Comparison of ENCODE assay signal across 8 mouse cellular contexts in the genomic region with DNA sequence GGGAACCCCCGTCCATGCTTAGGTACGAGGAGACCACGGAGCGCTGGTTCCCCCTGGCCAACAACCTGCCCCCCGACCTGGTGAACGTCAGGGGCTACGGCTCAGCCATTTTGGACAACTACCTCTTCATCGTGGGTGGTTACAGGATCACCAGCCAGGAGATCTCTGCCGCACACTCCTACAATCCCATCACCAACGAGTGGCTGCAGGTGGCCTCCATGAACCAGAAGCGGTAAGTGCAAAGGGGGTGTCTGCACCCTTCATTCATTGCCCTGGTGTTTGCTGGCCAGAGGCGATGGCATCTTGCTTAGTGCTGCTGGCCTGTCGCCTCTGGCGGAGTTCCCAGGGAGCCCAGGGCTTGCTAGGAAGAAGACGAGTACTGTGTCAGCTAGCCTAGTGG. TPM values are rescaled to one million over a fixed set of nuclear protein-coding genes. Genes with fewer than 3 reads are reported as not detected.
DNase-seq lines count a peak whose midpoint lies in the region; ATAC-seq and TF ChIP-seq lines count a peak whose summit lies in the region.

No protein-coding gene starts in this region.

- H3K4me1 ChIP-seq in thymus, adult 2 months (replicated peaks; ENCODE audit: control insufficient read depth, insufficient read depth, low read length): peaks cover 13% of the 10 kb centered on the region
- H3K4me1 ChIP-seq in hindbrain, postnatal 0 days (ENCODE audit: insufficient read depth, low read length): peaks cover 18% of the 10 kb centered on the region; the same call in 1 of the 2 replicates
- H3K4me1 ChIP-seq in midbrain, embryonic 11.5 days (ENCODE audit: control insufficient read depth, insufficient read depth, low read length): peaks cover 8% of the 10 kb centered on the region
- H3K4me1 ChIP-seq in stomach, embryonic 16.5 days (ENCODE audit: control insufficient read depth, insufficient read depth, low read length): peaks cover 11% of the 10 kb centered on the region

- H3K36me3 ChIP-seq in thymus, adult 2 months (ENCODE audit: control insufficient read depth, insufficient read depth, low read length): peaks cover 5% of the 10 kb centered on the region; the same call in 1 of the 2 replicates
- H3K36me3 ChIP-seq in hindbrain, postnatal 0 days (ENCODE audit: insufficient read depth, low read length): no peaks in the 10 kb centered on the region
- no peaks in the 10 kb centered on the region for H3K36me3 ChIP-seq in midbrain, embryonic 11.5 days (ENCODE audit: control insufficient read depth, insufficient read depth, low read length)
- H3K36me3 ChIP-seq in stomach, embryonic 16.5 days (ENCODE audit: control insufficient read depth, insufficient read depth, low read length): no peaks in the 10 kb centered on the region

- intact Hi-C loops in left cerebral cortex, postnatal 36 days (cut with DNase I): loop anchor here (5.0 kb wide), 2 partner anchors 50 to 385 kb away; partner anchors contain the start of genes Ccdc91 and Mrps35

- no peaks in the 10 kb centered on the region for H3K9me3 ChIP-seq in hindbrain, postnatal 0 days (ENCODE audit: low read length)
- no peaks in the 10 kb centered on the region for H3K9me3 ChIP-seq in midbrain, embryonic 11.5 days (ENCODE audit: control insufficient read depth, low read length)
- no peaks in the 10 kb centered on the region for H3K9me3 ChIP-seq in stomach, embryonic 16.5 days (replicated peaks; ENCODE audit: control insufficient read depth, low read length)

- DNase-seq in thymus, adult 2 months: no peak
- no peak for DNase-seq in thymus, postnatal 0 days (ENCODE audit: low spot score)
- peak; percentile 35 for DNase-seq in embryo, embryonic 10 days (ENCODE audit: low spot score)
- peak; percentile 76 for DNase-seq in gastrocnemius, postnatal 10 days
- peak; percentile 70 for DNase-seq in hindbrain, postnatal 0 days (ENCODE audit: low spot score)
- peak; percentile 60 to 63 for DNase-seq in left cerebral cortex, postnatal 36 days (ENCODE audit: low spot score in 2 of 2)
- DNase-seq in midbrain, embryonic 11.5 days (ENCODE audit: low spot score, missing footprints): peak; percentile 96

- H3K4me3 ChIP-seq in thymus, adult 2 months (ENCODE audit: control insufficient read depth, insufficient read depth, low read length): peak overlapping the region; percentile 89
- H3K4me3 ChIP-seq in hindbrain, postnatal 0 days (ENCODE audit: low read length): peak overlapping the region; percentile 67
- peak overlapping the region; percentile 71 for H3K4me3 ChIP-seq in midbrain, embryonic 11.5 days (ENCODE audit: low read depth, low read length)
- H3K4me3 ChIP-seq in stomach, embryonic 16.5 days (replicated peaks; ENCODE audit: low read length): peak overlapping the region; percentile 66

- H3K9ac ChIP-seq in hindbrain, postnatal 0 days (replicated peaks; ENCODE audit: low read length): peak overlapping the region; percentile 87
- peak overlapping the region; percentile 92 for H3K9ac ChIP-seq in midbrain, embryonic 11.5 days (ENCODE audit: low read length)
- H3K9ac ChIP-seq in stomach, embryonic 16.5 days (ENCODE audit: low read length): peak overlapping the region; percentile 87

- H3K4me2 ChIP-seq in hindbrain, postnatal 0 days (ENCODE audit: low read depth, low read length): peak overlapping the region; percentile 82
- peak overlapping the region; percentile 98 for H3K4me2 ChIP-seq in midbrain, embryonic 11.5 days
- peak overlapping the region; percentile 93 for H3K4me2 ChIP-seq in stomach, embryonic 16.5 days (ENCODE audit: low read depth, low read length)

- H3K27me3 ChIP-seq in thymus, adult 2 months (ENCODE audit: control insufficient read depth, insufficient read depth, low read length): no peaks in the 10 kb centered on the region
- no peaks in the 10 kb centered on the region for H3K27me3 ChIP-seq in hindbrain, postnatal 0 days (ENCODE audit: insufficient read depth, low read length)
- no peaks in the 10 kb centered on the region for H3K27me3 ChIP-seq in midbrain, embryonic 11.5 days (ENCODE audit: control insufficient read depth, insufficient read depth, low read length)
- no peaks in the 10 kb centered on the region for H3K27me3 ChIP-seq in stomach, embryonic 16.5 days (ENCODE audit: control insufficient read depth, insufficient read depth, low read length)

- 2% methylated on average over 15 of the region's 15 CpGs for WGBS in thymus, adult 2 months
- 0% methylated on average over 15 of the region's 15 CpGs for WGBS in hindbrain, postnatal 0 days
- 4% methylated on average over 15 of the region's 15 CpGs for WGBS in midbrain, embryonic 11.5 days
- 2% methylated on average over 15 of the region's 15 CpGs for WGBS in stomach, embryonic 16.5 days

- no peak for TF ChIP-seq POLR2A in thymus, adult 2 months (IDR thresholded peaks at IDR 0.05; ENCODE audit: control insufficient read depth, extremely low read depth, insufficient read depth, low read length, poor library complexity)

- no peak for TF ChIP-seq CTCF in thymus, adult 2 months (IDR thresholded peaks at IDR 0.05; ENCODE audit: borderline replicate concordance, control insufficient read depth, extremely low read depth, insufficient read depth, low read length, poor library complexity)
- TF ChIP-seq CTCF in hindbrain, postnatal 0 days (IDR thresholded peaks at IDR 0.05; ENCODE audit: low read depth): 0 out of 2 replicates have a peak, but pooled peaks have one; percentile 7

- H3K27ac ChIP-seq in thymus, adult 2 months (ENCODE audit: control insufficient read depth, insufficient read depth, low read length): peak overlapping the region; percentile 49
- H3K27ac ChIP-seq in hindbrain, postnatal 0 days: peak overlapping the region; percentile 96
- H3K27ac ChIP-seq in midbrain, embryonic 11.5 days (ENCODE audit: low read depth, low read length): no peak overlapping the region; the same call in 1 of the 2 replicates
- H3K27ac ChIP-seq in stomach, embryonic 16.5 days (ENCODE audit: low read length): peak overlapping the region; percentile 90; the same call in 1 of the 2 replicates

- peak; percentile 21 for ATAC-seq in hindbrain, postnatal 0 days
- peak; percentile 23 for ATAC-seq in midbrain, embryonic 11.5 days (ENCODE audit: low FRiP score)
- 0 out of 2 replicates have a peak, but pooled peaks have one; percentile 1 for ATAC-seq in stomach, embryonic 16.5 days (ENCODE audit: insufficient read depth, low FRiP score)

RNA-seq across cellular contexts. Expression of gene Klhl42, which starts 1.0 kb away (rescaled TPM):
- polyA plus RNA-seq in thymus, adult 2 months (2012; rRNA removed): 27.2 and 33.8 TPM in 2 replicates
- polyA plus RNA-seq in thymus, postnatal 0 days (2015; fragmentation: Nextera tagmentation; extraction: Ambion mirVana): 7.3 and 7.7 TPM in 2 replicates
- total RNA-seq in gastrocnemius, postnatal 10 days (2021): 1 to 10 TPM; 5.4 to 7.5 TPM
- 29.7 and 31.7 TPM in 2 replicates for total RNA-seq in hindbrain, postnatal 0 days (2014; rRNA removed)
- 5.4 and 5.7 TPM in 2 replicates for polyA plus RNA-seq in hindbrain, postnatal 0 days (2015; fragmentation: Nextera tagmentation; extraction: Ambion mirVana)
- 10 to 100 TPM; 20.1 to 22.4 TPM for total RNA-seq in left cerebral cortex, postnatal 36 days (2021)
- 8.6 and 9.3 TPM in 2 replicates for polyA plus RNA-seq in midbrain, embryonic 11.5 days (2014; fragmentation: Nextera tagmentation; extraction: Ambion mirVana)
- 7.1 and 7.9 TPM in 2 replicates for polyA plus RNA-seq in stomach, embryonic 16.5 days (2015; fragmentation: Nextera tagmentation; extraction: Ambion mirVana)

RNA-seq across cellular contexts. Expression of gene Mansc4, which starts 5.3 kb away (rescaled TPM):
- 2.8 and 2.9 TPM in 2 replicates for polyA plus RNA-seq in thymus, adult 2 months (2012; rRNA removed)
- 2.3 and 2.4 TPM in 2 replicates for polyA plus RNA-seq in thymus, postnatal 0 days (2015; fragmentation: Nextera tagmentation; extraction: Ambion mirVana)
- not detected for total RNA-seq in gastrocnemius, postnatal 10 days (2021)
- total RNA-seq in hindbrain, postnatal 0 days (2014; rRNA removed): 0.40 and 1.7 TPM in 2 replicates
- polyA plus RNA-seq in hindbrain, postnatal 0 days (2015; fragmentation: Nextera tagmentation; extraction: Ambion mirVana): 1.4 and 2.0 TPM in 2 replicates
- total RNA-seq in left cerebral cortex, postnatal 36 days (2021): under 1 TPM in 1 of 2 experiments, not detected in 1; 0.30 TPM
- polyA plus RNA-seq in midbrain, embryonic 11.5 days (2014; fragmentation: Nextera tagmentation; extraction: Ambion mirVana): 0.72 and 0.83 TPM in 2 replicates
- 2.6 and 4.1 TPM in 2 replicates for polyA plus RNA-seq in stomach, embryonic 16.5 days (2015; fragmentation: Nextera tagmentation; extraction: Ambion mirVana)

RNA-seq across cellular contexts. Expression of gene Mrps35, which starts 49.6 kb away (rescaled TPM):
- 8.4 and 9.4 TPM in 2 replicates for polyA plus RNA-seq in thymus, adult 2 months (2012; rRNA removed)
- polyA plus RNA-seq in thymus, postnatal 0 days (2015; fragmentation: Nextera tagmentation; extraction: Ambion mirVana): 105 and 111 TPM in 2 replicates
- total RNA-seq in gastrocnemius, postnatal 10 days (2021): 10 to 100 TPM; 68.4 to 70.7 TPM
- 8.3 and 8.7 TPM in 2 replicates for total RNA-seq in hindbrain, postnatal 0 days (2014; rRNA removed)
- 78.5 and 79.9 TPM in 2 replicates for polyA plus RNA-seq in hindbrain, postnatal 0 days (2015; fragmentation: Nextera tagmentation; extraction: Ambion mirVana)
- total RNA-seq in left cerebral cortex, postnatal 36 days (2021): 10 to 100 TPM; 45.2 to 52.9 TPM
- polyA plus RNA-seq in midbrain, embryonic 11.5 days (2014; fragmentation: Nextera tagmentation; extraction: Ambion mirVana): 88.1 and 97.8 TPM in 2 replicates
- 106 and 121 TPM in 2 replicates for polyA plus RNA-seq in stomach, embryonic 16.5 days (2015; fragmentation: Nextera tagmentation; extraction: Ambion mirVana)

RNA-seq across cellular contexts. Expression of gene Rep15, which starts 59.8 kb away (rescaled TPM):
- 0.09 and 0.16 TPM in 2 replicates for polyA plus RNA-seq in thymus, adult 2 months (2012; rRNA removed)
- 0.30 and 0.42 TPM in 2 replicates for polyA plus RNA-seq in thymus, postnatal 0 days (2015; fragmentation: Nextera tagmentation; extraction: Ambion mirVana)
- total RNA-seq in gastrocnemius, postnatal 10 days (2021): under 1 TPM; 0.66 to 0.77 TPM
- total RNA-seq in hindbrain, postnatal 0 days (2014; rRNA removed): 0.50 TPM in 1 of 2 replicates, not detected in the other
- polyA plus RNA-seq in hindbrain, postnatal 0 days (2015; fragmentation: Nextera tagmentation; extraction: Ambion mirVana): 0.48 TPM in 2 replicates
- 1 to 10 TPM; 1.1 to 2.7 TPM for total RNA-seq in left cerebral cortex, postnatal 36 days (2021)
- 0.55 and 0.88 TPM in 2 replicates for polyA plus RNA-seq in midbrain, embryonic 11.5 days (2014; fragmentation: Nextera tagmentation; extraction: Ambion mirVana)
- 3.6 and 5.6 TPM in 2 replicates for polyA plus RNA-seq in stomach, embryonic 16.5 days (2015; fragmentation: Nextera tagmentation; extraction: Ambion mirVana)

Comparison
In these comparisons a context has a peak if more than half of its experiments do, and no peak if none do; other contexts are left out.
1. DNase-seq: peak in embryo, embryonic 10 days (single experiment), gastrocnemius, postnatal 10 days (single experiment), hindbrain, postnatal 0 days (single experiment), left cerebral cortex, postnatal 36 days (2 of 2) and midbrain, embryonic 11.5 days (single experiment); none in thymus, adult 2 months (single experiment) and thymus, postnatal 0 days (single experiment).
2. Peak in every context shown above with its lines, with median percentiles within 50 percentile points of each other: H3K4me3 ChIP-seq, ATAC-seq, H3K4me2 ChIP-seq and H3K9ac ChIP-seq.